Mouse (Mus musculus) lung, adult 10 weeks (tissue): ENCODE results near the gene Prf1. TPM values are rescaled to one million over a fixed set of nuclear protein-coding genes. Genes with fewer than 3 reads are reported as not detected.

Experiments used
- polyA plus RNA-seq: library from polyadenylated mRNA; stranded (reverse); fragments of 350-450 nt; fragmentation: Illumina TruSeq; extraction: RNeasy Lipid Tissue Mini Kit (QIAGEN cat#74804); gene quantifications from one replicate; pipeline ENCODE4 v1.2.3, GENCODE M21; 2014; ENCODE audit warnings: low read depth, low replicate concordance; ENCODE audit not compliant: insufficient read depth

Gene Prf1
- polyA plus RNA-seq, result 2.9 TPM

DNA sequence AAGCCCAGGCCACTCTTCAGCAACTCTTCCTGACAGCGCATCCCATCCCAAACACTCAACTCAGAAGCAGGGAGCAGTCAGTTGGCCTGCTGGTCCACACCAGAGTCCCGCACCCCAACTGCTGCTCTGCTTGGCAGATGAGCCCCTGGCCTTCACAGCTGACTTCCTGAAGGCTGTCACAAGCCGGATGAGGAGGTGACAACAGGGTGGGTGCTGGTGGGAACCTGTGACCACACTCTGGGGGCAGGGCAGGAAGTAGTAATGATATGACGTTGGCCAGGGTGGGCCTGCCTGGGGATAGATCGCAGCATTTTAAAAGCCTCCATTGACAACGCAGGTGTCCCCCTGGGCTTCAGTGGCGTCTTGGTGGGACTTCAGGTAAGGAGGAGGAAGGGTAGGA lies at the start of gene Prf1:
Gene Prf1, plus strand, starts transcription at position 357 of the 400 bp plus-strand sequence.

DNA sequence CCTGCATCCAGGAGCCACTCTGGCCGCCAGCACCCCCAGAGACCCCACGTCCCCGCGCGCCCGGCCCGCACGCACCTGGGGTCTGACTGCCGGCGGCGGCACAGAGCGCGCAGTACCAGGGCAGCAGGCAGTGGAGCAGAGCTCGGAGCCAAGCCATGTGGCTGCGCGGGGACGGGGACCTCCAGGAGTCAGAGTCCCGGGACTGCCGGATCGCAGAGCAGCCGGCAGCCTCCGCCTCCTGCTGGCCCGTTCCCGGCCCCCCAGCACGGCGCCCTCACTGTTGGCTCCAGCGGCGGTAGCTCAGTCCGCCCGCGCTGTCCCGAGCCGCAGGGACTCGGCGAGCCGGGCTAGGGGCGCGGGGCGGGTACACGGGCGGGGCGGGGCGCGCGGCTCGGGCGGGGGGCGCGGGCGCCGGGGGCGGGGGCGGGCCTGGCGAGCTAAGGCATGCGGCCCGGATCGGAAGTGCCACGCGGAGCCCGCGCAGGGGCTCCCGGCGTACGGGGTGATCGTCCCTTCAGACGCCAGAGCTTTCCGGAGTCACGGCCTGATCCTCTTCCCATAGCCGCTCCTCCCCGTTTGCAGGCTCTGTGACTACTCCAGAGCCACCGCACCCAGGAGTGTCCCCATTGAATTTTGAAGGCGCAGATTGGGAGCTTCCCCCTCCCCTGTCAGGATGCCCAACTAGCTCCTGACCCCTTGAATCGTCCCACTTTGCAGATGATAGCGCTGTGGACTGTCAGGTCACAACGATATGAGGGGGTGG lies 24.4 kb upstream of the Prf1 start, which contains the start of gene Adamts14:
Gene Adamts14, minus strand, starts transcription at position 358 of the 763 bp plus-strand sequence.

Other genes starting within 250 kb of the Prf1 start
- gene Pcbd1, start 208.5 kb upstream of the Prf1 start, polyA plus RNA-seq, result 16.5 TPM
- gene Sgpl1, start 150.1 kb upstream of the Prf1 start, polyA plus RNA-seq, result 22.7 TPM
- gene Tbata, start 125.9 kb upstream of the Prf1 start, polyA plus RNA-seq, result 2.2 TPM
- 0.91 TPM for gene Adamts14, start 24.4 kb upstream of the Prf1 start, polyA plus RNA-seq
- gene Pald1, start 85.7 kb downstream of the Prf1 start, polyA plus RNA-seq, result 24.6 TPM
- gene Nodal, start 120.1 kb downstream of the Prf1 start, polyA plus RNA-seq, result 0.11 TPM
- gene Eif4ebp2, start 154.8 kb downstream of the Prf1 start, polyA plus RNA-seq, result 34.6 TPM
- 7.1 TPM for gene Lrrc20, start 178.0 kb downstream of the Prf1 start, polyA plus RNA-seq